In genomic region chr16:31451235-31451634, GRCm38 (mm10) we compare ENCODE assay signal across 27 mouse cellular contexts. TPM values are rescaled to one million over a fixed set of nuclear protein-coding genes. Genes with fewer than 3 reads are reported as not detected.
A peak's percentile ranks its signal among the peaks of the same experiment; 100 is the strongest.
DNase-seq lines count a peak whose midpoint lies in the region; ATAC-seq and TF ChIP-seq lines count a peak whose summit lies in the region.
"Had no signal": no experiment of that assay in that cellular context is flagged by ENCODE, and none has a peak within 500 bp of the region (broad histone marks: within the 10 kb centered on the region; RNA-seq: fewer than 3 reads in every experiment).

No protein-coding gene starts in this region.

- 0 out of 2 replicates have a peak overlapping the region, but pooled peaks have one; percentile 15 for H3K27ac ChIP-seq in forebrain, embryonic 10.5 days
- no peak overlapping the region for H3K27ac ChIP-seq in forebrain, postnatal 0 days (ENCODE audit: low read depth, low read length)
- peak overlapping the region; percentile 45; the same call in 1 of the 2 replicates for H3K27ac ChIP-seq in kidney, embryonic 16.5 days (ENCODE audit: low read length)
- H3K27ac ChIP-seq: embryonic facial prominence, embryonic 10.5 days; embryonic facial prominence, embryonic 13.5 days; forebrain, embryonic 13.5 days; gastrocnemius, adult 2 months; hindbrain, embryonic 12.5 days; hindbrain, embryonic 15.5 days had no signal

- 71% methylated on average over 3 of the region's 3 CpGs for WGBS in forebrain, embryonic 10.5 days
- WGBS in forebrain, postnatal 0 days: 77% methylated on average over 3 of the region's 3 CpGs
- WGBS in kidney, embryonic 16.5 days: 54% methylated on average over 3 of the region's 3 CpGs

- no peaks in the 10 kb centered on the region for H3K27me3 ChIP-seq in forebrain, embryonic 10.5 days (ENCODE audit: poor library complexity, severe bottlenecking)
- no peaks in the 10 kb centered on the region for H3K27me3 ChIP-seq in forebrain, postnatal 0 days (ENCODE audit: insufficient read depth, low read length)
- no peaks in the 10 kb centered on the region for H3K27me3 ChIP-seq in kidney, embryonic 16.5 days (ENCODE audit: insufficient read depth, low read length)
- H3K27me3 ChIP-seq: CH12.LX; embryonic facial prominence, embryonic 13.5 days; forebrain, embryonic 13.5 days; hindbrain, embryonic 12.5 days; hindbrain, embryonic 15.5 days; Patski had no signal

- no peak for TF ChIP-seq CTCF in forebrain, postnatal 0 days (IDR thresholded peaks at IDR 0.05; ENCODE audit: low read depth)

- no peak overlapping the region for H3K9ac ChIP-seq in forebrain, postnatal 0 days
- no peak overlapping the region for H3K9ac ChIP-seq in kidney, embryonic 16.5 days (replicated peaks; ENCODE audit: low read length)
- H3K9ac ChIP-seq: embryonic facial prominence, embryonic 13.5 days; forebrain, embryonic 13.5 days; hindbrain, embryonic 12.5 days; hindbrain, embryonic 15.5 days had no signal

- H3K36me3 ChIP-seq in forebrain, embryonic 10.5 days (replicated peaks): peaks cover 6% of the 10 kb centered on the region; the same call in 1 of the 2 replicates
- H3K36me3 ChIP-seq in forebrain, postnatal 0 days (ENCODE audit: insufficient read depth): peaks cover 66% of the 10 kb centered on the region
- H3K36me3 ChIP-seq in kidney, embryonic 16.5 days (ENCODE audit: insufficient read depth, low read length): no peaks in the 10 kb centered on the region
- H3K36me3 ChIP-seq: G1E had no signal

- no peak for DNase-seq in forebrain, embryonic 10.5 days (ENCODE audit: extremely low spot score, low spot score)
- DNase-seq in forebrain, postnatal 0 days: no peak
- peak; percentile 54 for DNase-seq in kidney, adult 9 months
- no peak for DNase-seq in kidney, postnatal 36 days
- DNase-seq in kidney, postnatal 4 days: no peak
- DNase-seq: adrenal gland, postnatal 10 days; adrenal gland, postnatal 36 days; B cell, adult 2 months; cerebellum, adult 2 months; cerebellum, postnatal 10 days; cerebellum, postnatal 36 days; embryo, embryonic 11 days; gastrocnemius, adult 2 months; gastrocnemius, postnatal 14 days; heart, adult 11 months had no signal

- no peak overlapping the region for H3K4me3 ChIP-seq in forebrain, embryonic 10.5 days
- no peak overlapping the region for H3K4me3 ChIP-seq in forebrain, postnatal 0 days (ENCODE audit: low read depth, low read length)
- H3K4me3 ChIP-seq in kidney, embryonic 16.5 days (ENCODE audit: low read length): no peak overlapping the region
- H3K4me3 ChIP-seq: embryonic facial prominence, embryonic 10.5 days; embryonic facial prominence, embryonic 13.5 days; erythroblast, embryonic 14.5 days; forebrain, embryonic 13.5 days; gastrocnemius, adult 2 months; hindbrain, embryonic 12.5 days; hindbrain, embryonic 15.5 days had no signal

- H3K4me2 ChIP-seq in forebrain, postnatal 0 days (ENCODE audit: low read depth): no peak overlapping the region
- H3K4me2 ChIP-seq in kidney, embryonic 16.5 days (replicated peaks; ENCODE audit: low read depth, low read length): no peak overlapping the region
- H3K4me2 ChIP-seq: embryonic facial prominence, embryonic 13.5 days; forebrain, embryonic 13.5 days; heart, embryonic 11.5 days; hindbrain, embryonic 12.5 days; hindbrain, embryonic 15.5 days had no signal

- ATAC-seq in forebrain, postnatal 0 days: no peak
- peak; percentile 28 for ATAC-seq in kidney, embryonic 16.5 days (ENCODE audit: low FRiP score, low TSS enrichment)
- ATAC-seq: forebrain, embryonic 13.5 days; forebrain, embryonic 16.5 days; Patski had no signal

- H3K4me1 ChIP-seq in forebrain, embryonic 10.5 days: peaks cover 39% of the 10 kb centered on the region
- no peaks in the 10 kb centered on the region for H3K4me1 ChIP-seq in forebrain, postnatal 0 days (ENCODE audit: insufficient read depth)
- peaks cover 15% of the 10 kb centered on the region for H3K4me1 ChIP-seq in kidney, embryonic 16.5 days (ENCODE audit: insufficient read depth, low read length)
- H3K4me1 ChIP-seq: hindbrain, embryonic 15.5 days had no signal

- no peaks in the 10 kb centered on the region for H3K9me3 ChIP-seq in forebrain, embryonic 10.5 days
- H3K9me3 ChIP-seq in forebrain, postnatal 0 days (ENCODE audit: low read length): no peaks in the 10 kb centered on the region
- H3K9me3 ChIP-seq in kidney, embryonic 16.5 days (ENCODE audit: low read length): no peaks in the 10 kb centered on the region
- H3K9me3 ChIP-seq: embryonic facial prominence, embryonic 10.5 days; embryonic facial prominence, embryonic 13.5 days; forebrain, embryonic 13.5 days; G1E; hindbrain, embryonic 12.5 days; hindbrain, embryonic 15.5 days had no signal

RNA-seq across cellular contexts. Expression of gene Bdh1, which starts 29.2 kb away (rescaled TPM):
- polyA plus RNA-seq in forebrain, embryonic 10.5 days (2016; fragmentation: Nextera tagmentation; extraction: Ambion mirVana): 14.4 and 16.6 TPM in 2 replicates
- 96.1 and 111 TPM in 2 replicates for total RNA-seq in forebrain, postnatal 0 days (2014; rRNA removed)
- polyA plus RNA-seq in forebrain, postnatal 0 days (2015; fragmentation: Nextera tagmentation; extraction: Ambion mirVana): 137 and 160 TPM in 2 replicates
- 30.5 and 37.1 TPM in 2 replicates for polyA plus RNA-seq in kidney, embryonic 16.5 days (2015; fragmentation: Nextera tagmentation; extraction: Ambion mirVana)
- polyA plus RNA-seq: G1E had no signal
